Mouse (Mus musculus) urinary bladder, adult 2 months (tissue): ENCODE measurements around the gene Ak1. TPM values are rescaled to one million over a fixed set of nuclear protein-coding genes. Genes with fewer than 3 reads are reported as not detected.

ENCODE experiments used
- DNase-seq: peaks from one replicate; pipeline ENCODE4 v3.0.0; 2022; ENCODE audit warnings: low spot score
- polyA plus RNA-seq: library from polyadenylated mRNA; depleted of rRNA; stranded (reverse); fragments of >200 nt; gene quantifications from 2 replicates; pipeline ENCODE4 v1.2.3, GENCODE M21; 2012

The Ak1 gene
- polyA plus RNA-seq, 1 experiment = 43.8 TPM

DNA sequence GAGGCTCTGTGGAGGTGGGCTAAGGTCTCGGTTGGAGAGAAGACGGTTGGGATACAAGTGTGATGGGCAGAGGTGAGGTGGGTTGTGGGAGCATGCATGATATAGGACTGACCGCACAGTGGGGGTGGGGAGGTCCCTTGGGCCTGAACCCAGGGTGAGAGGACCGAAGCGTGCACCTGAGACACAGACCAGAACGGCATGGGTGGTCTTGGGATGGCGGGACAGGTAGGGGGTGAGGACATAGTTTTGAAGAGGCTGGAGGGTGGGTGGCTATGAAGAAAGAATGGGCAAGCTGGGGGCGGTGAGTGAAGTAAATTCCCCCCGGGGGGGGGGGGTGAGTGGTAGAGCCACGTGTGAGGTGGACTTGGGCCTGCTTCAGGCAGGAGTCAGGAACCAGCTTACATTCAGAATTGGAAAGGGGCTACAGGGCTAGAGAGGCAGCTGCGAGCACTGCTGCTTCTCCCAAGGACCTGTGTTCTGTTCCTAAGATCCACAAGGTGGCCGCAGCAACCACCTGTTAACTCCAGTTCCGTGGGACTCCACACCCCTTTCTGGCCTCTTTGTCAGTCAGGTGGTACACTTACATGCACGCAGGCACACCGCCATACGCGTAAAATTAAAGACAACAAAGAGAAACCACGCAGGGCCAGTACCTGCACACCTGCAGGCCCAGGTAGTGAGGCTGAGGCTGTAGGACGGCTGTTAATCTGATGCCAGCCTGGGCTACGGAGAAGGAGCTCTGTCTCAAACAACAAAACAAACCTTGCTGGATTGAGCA lies 5.9 kb downstream of the Ak1 start:
- DNase-seq = no peak

DNA sequence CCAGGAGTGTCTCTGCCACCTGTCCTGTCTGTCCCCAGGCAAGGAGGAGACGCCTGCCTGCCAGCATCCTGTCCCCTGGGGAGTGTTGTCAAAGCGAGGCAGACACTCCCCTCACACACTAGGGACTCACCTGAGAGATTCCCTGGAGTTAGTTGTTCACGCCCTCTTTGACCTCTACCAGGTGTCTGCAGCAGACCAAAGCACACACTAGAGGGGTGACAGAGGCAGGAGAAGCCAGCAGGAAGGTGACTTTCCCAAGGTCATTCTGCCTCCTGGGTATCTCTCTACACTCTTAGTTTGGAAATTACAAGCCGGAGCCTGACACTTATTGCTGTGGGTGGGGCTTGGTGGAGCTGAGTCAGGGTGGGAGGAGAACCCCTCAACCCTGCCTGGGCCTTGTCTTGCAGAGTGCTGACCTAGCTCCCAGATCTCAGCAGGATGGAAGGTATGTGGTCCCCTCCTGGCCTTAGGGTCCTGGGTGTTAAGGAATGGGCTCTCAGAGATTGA lies 6.5 kb downstream of the Ak1 start:
- no peak for DNase-seq

DNA sequence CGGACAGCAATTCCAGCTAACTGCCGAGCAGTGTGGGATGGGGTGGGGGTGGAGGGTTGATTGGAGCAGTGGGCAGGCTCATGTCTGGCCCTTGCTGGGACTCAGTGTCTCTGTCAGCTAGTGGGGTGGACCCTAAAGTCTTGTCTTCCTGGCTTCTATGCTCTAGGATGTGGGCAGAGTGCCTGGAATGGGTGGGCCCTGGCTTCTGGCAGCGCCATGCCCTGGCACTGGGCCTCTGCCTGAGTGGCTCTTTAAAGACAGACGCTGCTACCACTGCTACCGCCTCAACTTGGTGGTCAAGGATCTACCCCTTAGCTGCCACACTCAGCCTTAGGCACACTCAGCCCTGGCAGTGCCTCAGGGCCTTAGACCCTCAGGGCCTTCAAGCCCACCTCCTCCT lies 7.2 kb downstream of the Ak1 start:
- no peak for DNase-seq

DNA sequence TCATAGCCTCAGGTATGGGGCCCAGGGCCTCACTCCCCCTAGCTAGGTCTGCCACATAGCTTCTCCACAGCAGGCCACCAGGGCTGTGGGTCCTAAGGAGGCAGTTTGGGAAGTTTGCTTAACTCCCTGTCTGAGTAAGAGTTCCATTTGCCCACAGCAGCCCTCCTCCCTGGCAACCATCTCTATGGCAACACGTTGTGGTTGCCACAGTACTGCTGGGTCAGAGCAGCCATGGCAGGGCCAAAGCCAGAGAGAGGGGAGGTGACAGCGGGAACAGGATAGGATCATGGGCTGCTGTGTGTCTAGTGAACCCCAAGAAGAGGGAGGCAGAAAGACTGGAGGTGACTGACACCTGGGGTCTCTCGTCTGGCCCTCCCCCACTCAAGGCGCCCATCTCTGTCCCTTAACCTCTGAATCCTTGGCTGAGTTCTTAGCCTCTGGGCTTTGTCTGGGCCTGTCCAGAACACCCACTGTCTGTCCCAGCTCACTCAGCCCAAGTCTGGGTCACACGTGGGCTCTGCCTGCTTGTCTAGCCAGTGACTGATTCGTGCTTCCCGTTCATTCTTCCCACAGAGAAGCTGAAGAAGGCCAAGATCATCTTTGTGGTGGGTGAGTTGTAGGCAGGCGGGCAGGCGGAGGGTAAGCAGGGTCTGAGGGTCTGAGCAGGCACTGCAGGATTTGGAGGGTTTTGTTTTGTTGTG lies 7.9 kb downstream of the Ak1 start:
- DNase-seq = no peak

DNA sequence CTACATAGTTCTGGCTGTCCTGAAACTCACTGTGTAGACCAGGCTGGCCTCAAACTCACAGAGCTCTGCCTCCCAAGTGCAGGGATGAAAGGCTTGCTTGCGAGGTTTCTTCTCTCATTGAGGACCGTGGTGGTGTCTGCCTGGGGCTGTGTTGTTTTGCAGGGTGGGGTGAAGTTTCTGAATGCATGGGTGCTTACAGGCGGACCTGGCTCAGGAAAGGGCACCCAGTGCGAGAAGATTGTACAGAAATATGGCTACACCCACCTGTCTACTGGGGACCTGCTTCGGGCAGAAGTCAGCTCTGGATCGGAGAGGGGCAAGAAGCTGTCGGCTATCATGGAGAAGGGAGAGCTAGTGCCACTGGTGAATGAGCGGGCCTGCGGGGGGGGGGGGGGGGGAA lies 8.5 kb downstream of the Ak1 start:
- no peak for DNase-seq

DNA sequence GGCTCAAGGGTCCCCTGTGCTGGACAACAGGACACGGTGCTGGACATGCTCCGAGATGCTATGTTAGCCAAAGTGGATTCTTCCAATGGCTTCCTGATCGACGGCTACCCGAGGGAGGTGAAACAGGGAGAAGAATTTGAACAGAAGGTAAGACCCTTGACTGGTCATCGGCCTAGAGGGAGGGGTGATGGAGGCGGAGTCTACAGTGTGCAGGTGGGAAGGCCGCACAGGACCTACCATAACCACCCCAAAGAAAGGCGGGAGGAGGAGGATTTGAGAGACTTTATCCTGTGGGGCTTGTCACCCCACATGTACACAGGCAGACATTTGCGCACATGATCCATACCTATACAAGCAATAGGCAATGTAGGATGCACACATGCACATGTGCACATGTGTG lies 9.5 kb downstream of the Ak1 start:
- no peak for DNase-seq

DNA sequence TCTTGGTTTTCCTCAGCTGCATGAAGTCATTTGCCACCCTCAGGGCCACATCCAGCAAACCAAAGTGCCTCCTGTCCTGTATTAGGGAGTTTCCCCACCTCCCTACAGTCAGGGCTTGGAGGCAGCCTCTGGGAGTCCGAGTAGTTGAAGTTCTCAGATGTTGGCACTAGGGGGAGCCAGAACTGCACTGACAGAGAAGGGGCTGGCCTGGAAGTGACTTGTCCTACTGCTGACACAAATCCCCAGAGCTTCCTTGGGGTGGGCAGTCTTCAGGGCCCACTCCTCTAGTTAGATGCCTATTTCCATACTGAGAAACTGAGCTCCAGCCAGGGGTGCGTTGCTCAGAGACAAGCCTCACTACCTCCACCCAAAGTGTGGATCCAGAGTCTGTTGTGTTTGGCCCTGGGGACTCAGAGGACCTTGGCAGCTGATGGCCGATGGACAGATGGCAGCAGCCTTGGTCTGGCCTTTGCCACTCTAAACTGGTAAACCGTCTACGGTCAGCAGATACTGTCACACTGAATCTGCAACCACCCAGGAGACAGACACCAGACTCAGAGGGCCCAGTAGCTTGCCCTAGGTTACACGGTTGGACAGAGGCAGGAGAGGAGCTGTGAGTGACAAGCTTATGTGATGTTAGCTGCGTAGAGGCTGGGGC lies 10.3 kb downstream of the Ak1 start:
- no peak for DNase-seq

DNA sequence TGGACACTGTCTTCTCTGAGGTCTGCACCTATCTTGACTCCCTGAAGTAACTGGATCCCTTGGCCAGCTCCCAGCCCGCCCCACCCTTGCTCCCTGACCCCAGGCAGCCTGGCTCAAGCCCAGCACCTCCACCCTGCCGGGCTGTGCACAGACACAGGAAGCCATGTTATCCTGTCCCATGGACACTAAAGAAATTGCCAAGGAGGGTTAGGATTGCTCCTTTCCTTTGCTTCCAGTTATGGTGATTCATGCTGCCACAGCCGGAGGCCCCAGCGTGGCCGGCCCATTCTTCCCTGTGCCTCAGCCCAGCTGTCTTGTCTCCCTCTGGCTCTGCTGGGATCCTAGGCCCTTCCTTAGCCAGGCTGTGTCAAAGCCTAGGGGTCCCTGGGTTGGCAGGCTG lies 12.1 kb downstream of the Ak1 start:
- no peak for DNase-seq

DNA sequence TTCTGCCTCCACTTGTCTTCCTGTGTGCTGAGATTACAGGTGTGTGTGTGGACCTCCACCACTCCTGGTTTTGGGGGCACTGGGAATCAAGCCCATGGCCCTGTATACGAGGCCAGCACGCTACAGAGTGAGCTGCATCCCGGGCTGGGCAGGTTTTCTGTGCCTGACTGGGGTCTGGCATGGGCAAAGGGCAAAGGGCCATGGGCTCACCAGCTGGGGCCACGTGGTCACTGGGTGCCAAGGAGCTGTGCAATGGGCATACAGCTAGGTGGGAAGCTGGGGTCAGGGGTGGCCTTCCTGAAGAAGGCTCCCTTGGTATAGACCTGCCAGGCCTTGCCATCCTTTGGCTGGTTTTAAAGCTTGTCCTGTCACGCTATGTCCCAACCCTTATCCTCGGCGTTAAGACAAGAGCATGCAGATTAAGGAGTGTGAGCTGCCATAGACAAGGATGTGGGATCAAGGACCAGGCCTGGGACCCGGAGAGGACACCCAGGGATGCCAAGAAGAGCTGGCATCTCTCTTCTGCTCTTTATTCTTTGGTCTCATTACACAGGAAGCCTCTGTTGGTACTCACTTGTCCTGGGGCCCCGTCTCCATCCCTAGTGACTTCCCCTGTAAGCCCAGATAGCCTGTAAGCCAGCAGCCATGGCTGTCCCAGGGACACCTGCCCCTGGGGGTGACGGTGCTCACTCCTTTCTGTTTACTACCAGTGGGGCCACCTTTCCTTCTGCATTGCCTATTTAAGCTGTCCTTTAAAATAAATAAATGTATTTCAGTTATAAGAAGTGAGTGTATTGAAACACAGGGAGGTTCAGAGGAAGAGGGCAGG lies 12.9 kb downstream of the Ak1 start:
- DNase-seq = no peak

DNA sequence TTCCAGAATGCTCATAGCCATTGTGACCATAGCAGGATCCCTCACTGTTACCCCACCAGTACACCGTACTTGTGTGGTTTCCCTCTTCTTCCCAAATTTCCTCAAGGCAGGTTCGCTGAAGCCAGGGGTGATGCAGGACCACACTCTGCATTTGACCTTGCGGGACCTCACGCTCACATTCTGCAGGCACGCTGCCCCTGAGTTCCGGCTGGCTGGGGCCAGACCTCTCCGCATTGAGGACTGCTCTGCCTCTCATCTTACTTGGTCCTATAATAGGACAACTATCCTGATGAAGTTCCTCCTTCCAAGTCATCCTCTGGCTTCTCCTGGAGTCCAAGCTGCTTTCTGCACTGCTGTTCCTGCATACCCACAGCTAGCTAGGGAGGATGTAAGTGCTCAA lies 15.1 kb downstream of the Ak1 start:
- no peak for DNase-seq

DNA sequence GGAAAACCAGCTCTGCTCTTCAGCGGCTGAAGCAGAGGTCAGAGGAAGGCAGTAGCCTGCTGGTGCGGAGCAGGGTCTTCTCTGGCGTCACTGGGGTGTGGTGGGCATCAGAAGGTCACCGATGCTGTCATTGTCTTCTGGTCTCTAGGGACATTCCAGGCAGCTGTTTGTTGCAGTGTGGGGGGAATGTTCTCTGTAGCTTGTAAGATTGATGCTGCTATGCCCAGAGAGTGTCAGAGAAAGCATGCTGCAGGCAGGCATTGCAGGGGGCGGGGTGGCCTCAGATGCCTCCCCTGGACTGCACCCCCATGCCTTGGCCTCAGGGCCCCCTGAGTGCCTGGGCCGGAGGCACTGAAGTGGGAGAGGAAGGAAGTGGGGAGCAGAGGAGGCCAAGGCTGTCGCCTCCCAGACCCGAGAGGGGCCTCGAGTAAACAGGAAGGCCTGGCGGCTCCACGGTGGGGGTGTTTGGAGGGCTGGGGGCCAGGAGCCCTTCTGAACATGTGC lies 16.3 kb downstream of the Ak1 start:
- DNase-seq = no peak

DNA sequence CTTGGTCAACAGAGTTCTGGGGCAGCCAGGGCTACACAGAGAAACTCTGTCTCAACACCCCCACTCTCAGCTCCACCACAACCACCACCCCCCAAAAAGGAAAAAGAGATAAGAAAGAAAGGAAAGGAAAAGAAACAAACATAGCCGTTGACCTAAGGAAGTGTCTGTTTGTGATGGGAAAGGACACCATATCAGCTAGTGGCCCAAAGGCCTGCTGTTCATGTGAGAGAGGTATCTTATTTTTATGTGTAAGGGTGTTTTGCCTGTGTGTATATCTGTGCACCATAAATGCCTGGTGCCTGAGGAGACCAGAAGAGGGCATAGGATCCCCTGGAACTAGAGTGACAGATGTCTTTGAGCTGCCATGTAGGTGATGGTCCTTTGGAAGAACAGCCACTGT lies 18.1 kb downstream of the Ak1 start:
- DNase-seq = no peak

DNA sequence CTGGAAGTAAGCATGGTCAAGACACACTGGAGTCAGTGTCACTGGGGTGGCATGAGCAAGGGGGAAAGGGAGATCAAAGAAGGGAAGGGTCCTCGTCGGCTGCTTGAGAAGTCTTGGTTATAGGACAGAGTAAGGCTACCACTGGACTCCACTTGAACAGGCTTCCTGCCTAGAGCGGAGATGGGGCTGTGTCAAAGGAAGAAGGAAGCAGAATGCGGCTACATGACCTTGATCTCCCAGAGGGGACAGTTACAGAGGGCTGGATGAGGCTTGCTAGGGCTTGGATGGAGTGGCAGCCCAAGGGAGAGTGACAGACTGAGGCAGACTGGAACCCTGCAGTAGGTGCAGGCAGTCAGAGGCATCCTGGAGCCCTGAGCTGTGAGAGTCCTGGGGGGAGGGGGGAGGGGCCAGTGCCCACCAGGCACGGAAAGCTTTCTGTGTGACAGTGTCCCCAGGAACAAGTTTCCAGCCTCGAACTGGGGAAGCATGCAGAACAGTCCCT lies 19.0 kb downstream of the Ak1 start:
- DNase-seq = no peak

DNA sequence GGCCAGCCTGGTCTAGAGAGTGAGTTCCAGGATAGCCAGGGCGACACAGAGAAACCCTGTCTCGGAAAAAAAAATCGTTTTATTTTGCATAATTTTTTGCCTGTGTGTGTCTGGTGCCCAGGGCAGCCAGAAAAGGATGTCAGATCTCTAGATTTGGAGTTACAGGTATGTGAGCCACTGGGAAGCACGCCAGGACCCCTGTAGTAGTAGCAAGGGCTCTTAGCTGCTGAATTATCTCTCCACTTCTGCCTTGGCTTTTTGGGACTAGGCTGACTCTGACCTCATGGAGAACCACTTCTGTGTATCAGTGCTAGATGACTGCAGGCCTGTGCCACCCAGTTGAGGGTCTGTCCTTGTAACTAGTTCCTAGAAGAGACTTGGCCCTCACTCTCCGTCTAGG lies 20.3 kb downstream of the Ak1 start:
- no peak for DNase-seq

DNA sequence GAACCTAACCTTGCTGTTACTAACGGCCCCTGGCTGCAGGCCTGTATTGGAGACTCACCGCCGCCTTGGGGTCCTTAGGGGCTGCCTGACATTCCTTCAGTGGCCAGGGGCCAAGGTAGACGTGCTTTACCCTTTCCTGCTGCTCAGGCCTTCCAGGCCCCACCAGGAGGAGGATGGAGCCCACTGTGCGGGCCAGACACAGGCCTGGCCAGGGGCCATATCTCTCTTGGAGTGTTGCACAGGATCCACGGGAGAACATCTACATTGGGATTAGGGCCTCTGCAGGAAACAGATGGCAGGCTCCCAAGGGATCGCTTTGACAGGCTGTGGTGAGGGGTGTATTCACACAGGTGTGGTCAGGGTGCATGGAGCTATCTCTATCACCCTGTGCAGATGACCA lies 21.3 kb downstream of the Ak1 start:
- no peak for DNase-seq

DNA sequence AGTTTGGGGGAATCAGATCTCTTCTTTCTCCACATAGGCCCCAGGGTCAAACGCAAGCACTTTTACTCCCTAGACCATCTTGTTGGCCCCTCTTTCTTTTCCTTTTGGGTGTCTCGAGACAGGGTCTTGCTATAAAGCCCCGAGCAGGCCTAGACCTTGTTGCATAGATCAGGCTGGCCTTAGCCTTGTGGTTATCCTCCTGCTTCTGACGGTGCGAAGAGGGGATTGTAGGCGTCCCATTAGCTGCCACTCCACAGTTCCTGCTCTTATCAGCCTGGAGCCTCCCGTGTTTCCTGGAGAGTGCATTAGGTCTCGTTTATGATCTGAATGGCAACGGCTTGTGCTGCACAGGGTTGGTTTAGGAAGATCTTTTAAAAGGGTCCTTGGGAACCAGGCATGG lies 22.5 kb downstream of the Ak1 start:
- DNase-seq = no peak

DNA sequence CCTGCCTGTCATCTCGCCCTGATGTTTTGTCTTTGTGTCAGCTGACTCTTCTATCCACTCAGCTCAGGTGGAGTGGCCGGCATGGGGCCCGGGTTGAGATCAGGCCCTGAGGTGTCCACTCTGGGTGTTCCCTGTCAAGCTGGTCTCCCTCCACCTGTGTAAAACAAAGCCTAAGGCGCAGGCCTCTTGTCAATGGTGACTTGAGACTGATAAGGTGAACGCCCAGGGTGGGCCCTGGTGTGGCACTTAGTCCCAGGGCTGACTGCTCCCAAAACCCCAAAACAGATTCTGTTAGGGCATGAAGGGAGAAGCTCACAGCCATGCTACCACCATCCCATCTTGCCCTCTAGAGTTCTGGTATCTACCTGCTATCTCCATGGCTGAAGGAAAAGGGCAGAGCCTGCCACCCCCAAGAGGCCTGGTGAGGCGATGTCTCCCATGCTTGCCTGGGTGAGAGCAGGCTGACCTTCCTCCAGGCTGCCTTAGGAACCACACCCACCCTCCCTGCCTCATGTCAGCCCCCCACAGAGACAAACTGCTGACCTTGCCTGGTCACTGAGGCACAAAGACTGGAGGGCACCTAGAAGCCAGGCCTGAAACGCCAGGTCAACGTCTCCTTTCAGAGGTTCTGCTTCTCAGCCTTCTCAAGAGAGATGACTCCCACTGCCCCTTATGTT lies 23.4 kb downstream of the Ak1 start:
- DNase-seq = no peak

DNA sequence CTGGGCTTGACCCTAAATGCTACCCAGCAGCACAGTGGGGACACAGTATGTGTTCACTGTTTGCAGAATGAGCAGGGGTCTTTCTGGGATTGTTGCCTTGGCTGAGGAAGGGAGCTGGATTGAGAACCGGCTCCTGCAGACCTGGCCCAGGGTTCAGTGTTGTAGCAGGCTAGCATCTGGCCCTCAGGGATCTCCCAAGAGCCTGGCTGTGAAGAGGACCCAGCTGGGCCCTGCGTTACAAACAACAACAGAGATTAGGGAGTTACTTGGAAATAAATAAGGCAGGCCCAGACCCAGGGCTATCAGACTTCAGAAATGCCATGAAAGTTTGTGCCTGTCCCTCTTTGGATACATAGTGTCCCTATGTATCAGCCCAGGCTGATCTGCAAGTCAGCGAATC lies 24.1 kb downstream of the Ak1 start:
- no peak for DNase-seq

DNA sequence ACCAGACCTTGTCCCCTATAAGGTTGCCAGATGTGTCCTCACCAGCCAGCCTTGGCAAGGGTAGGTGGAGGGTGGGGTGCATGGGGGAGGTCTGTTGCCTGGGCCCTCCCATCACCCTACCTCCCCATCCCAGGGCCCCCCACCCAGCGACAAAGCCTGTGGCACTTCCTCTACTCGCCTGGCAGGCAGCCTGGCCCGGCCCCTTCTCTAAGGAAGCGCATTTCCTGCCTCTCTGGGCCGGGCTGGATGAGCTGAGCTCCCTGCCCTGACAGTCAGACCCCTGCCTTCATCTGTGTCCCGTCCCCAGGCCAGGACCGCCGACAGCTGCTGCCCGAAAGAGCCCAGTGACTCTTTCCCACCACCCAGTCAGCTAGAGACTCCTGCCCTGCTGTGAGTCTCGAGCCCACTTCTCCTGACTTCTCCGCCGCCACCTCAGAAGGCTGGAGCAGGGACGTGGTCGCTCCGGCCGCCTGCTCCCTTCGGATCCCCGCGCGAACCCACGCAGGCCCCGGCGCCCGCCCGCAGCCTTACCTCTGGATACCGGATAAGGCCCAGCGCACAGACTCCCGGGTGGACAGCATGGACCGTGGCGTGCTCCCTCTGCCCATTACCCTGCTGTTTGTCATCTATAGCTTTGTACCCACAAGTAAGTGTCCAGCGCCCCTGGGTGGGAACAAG lies 25.0 kb downstream of the Ak1 start, which contains the start of gene Eng:
Gene Eng, plus strand, starts transcription at position 217 of the 678 bp plus-strand sequence.
- DNase-seq = no peak

DNA sequence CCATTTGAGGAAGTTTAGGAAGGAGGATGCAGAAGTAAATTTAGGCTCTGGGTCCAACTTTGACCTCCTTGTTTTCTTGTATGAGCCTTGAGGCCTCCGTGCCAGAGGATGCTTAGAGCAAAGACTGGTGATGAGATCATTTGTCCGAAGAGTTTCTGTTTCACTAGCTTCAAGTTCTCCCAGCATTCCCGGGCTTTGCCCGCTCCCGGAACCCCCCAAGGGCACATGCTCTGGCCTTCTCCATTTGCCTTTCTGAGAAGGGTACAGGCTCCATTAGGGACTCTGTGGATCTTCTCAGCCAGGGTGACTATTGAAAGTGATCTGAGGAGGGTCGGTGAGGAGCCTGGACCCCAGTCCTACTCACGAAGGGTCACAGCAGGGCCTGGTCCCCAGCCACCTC lies 25.8 kb downstream of the Ak1 start:
- DNase-seq = no peak
